Mouse (Mus musculus) midbrain, embryonic 13.5 days (tissue): ENCODE results near the gene Phf2. TPM values are rescaled to one million over a fixed set of nuclear protein-coding genes. Genes with fewer than 3 reads are reported as not detected.

Source experiments
- ATAC-seq: fragments of 200-750 bp; cut with Nextera tagmentation; 2 replicates; pipeline ENCODE4 v1.8.0; 2017; ENCODE audit warnings: mild to moderate bottlenecking, moderate TSS enrichment, moderate library complexity
- H3K27ac ChIP-seq: fragments of 300-500 bp; sonication (generic); 2 replicates; pipeline ENCODE4 v1.5.1; 2015; ENCODE audit warnings: inconsistent platforms, mild to moderate bottlenecking, moderate library complexity
- H3K27me3 ChIP-seq: fragments of 300-500 bp; sonication (generic); 2 replicates; pipeline ENCODE4 v1.6.1; 2015; ENCODE audit warnings: mild to moderate bottlenecking, inconsistent platforms
- H3K36me3 ChIP-seq: fragments of 300-500 bp; sonication (generic); 2 replicates; pipeline ENCODE4 v1.6.1; 2015; ENCODE audit warnings: mild to moderate bottlenecking, inconsistent platforms
- H3K4me1 ChIP-seq: fragments of 300-500 bp; sonication (generic); replicated peaks from 2 replicates; pipeline ENCODE4 v1.6.1; 2015; ENCODE audit warnings: inconsistent platforms
- H3K4me2 ChIP-seq: fragments of 300-500 bp; sonication (generic); replicated peaks from 2 replicates; pipeline ENCODE4 v1.6.1; 2015; ENCODE audit warnings: moderate library complexity, mild to moderate bottlenecking, inconsistent platforms
- H3K4me3 ChIP-seq: fragments of 300-500 bp; sonication (generic); replicated peaks from 2 replicates; pipeline ENCODE4 v1.5.1; 2015; ENCODE audit warnings: mild to moderate bottlenecking, inconsistent platforms
- H3K9ac ChIP-seq: fragments of 300-500 bp; sonication (generic); replicated peaks from 2 replicates; pipeline ENCODE4 v1.6.1; 2015; ENCODE audit warnings: mild to moderate bottlenecking, inconsistent platforms
- H3K9me3 ChIP-seq: fragments of 300-500 bp; sonication (generic); 2 replicates; pipeline ENCODE4 v1.6.1; 2016; ENCODE audit warnings: mild to moderate bottlenecking, inconsistent platforms
- WGBS: fragments of 180-500 bp; shearing (Covaris S2); methylation state at CpG from one replicate; pipeline ENCODE4 v1.1.7; 2015; 5-methylcytosine and 5-hydroxymethylcytosine counted together
- polyA plus RNA-seq: library from polyadenylated mRNA; unstranded; fragments of >200 nt; fragmentation: Nextera tagmentation; extraction: Ambion mirVana; gene quantifications from 2 replicates; pipeline ENCODE4 v1.2.1, GENCODE M21; 2015

Gene Phf2
- 10.6 and 12.0 TPM in 2 replicates for polyA plus RNA-seq

DNA sequence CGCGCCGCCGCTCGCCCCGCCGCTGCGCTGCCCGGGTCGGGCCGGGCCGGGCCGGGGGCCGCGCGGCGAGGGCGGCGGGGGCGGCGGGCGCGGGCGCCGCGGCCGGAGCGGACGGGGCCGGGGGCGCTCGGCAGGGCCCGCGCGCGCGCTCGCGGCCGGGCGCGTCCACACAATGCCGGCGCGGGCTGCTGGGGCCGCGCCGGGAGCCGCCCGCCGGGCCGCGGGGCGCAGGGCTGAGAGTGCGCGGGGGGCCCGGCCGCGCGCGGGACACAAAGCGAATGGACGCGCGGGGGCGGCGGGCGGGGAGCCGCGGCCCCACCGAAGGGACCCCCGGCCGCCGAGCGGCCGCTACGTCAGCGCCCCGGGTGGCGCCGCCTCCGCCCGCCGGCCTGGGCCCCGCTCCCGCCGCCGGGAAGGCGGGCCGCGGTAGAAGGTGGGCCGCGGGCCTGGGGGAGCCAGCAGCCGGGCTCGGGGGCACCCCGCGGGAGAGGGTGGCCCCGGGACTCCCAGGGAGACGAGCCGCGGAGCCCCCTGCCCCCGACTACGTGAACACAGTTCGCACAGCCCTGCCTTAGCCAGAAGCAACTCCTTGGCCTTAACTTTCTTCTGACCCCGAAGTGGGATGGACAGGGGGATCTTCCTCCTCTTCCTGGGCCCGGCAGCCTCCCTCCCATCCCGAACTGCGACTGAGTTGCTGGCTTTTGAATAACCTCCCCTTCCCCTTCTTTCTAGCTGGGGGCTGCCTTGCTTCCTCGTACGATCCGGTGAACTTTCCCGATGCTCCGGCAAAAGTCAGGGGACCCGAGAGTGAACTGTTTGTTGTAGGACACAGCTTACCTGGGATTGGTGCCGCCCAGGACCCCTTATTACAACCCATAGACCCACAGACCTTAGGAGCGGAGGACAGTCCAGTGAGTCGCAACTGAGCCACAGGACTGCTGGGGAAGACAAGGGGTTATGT lies at the start of gene Phf2:
Gene Phf2 (minus strand): TSS at position 349 of the 961 bp plus-strand sequence.
- WGBS, result 1% methylated on average over 78 of the region's 117 CpGs
- peaks cover 51% of the 10 kb centered on the region for H3K4me1 ChIP-seq
- H3K4me2 ChIP-seq, result peak within 1 kb of the TSS; percentile 87

DNA sequence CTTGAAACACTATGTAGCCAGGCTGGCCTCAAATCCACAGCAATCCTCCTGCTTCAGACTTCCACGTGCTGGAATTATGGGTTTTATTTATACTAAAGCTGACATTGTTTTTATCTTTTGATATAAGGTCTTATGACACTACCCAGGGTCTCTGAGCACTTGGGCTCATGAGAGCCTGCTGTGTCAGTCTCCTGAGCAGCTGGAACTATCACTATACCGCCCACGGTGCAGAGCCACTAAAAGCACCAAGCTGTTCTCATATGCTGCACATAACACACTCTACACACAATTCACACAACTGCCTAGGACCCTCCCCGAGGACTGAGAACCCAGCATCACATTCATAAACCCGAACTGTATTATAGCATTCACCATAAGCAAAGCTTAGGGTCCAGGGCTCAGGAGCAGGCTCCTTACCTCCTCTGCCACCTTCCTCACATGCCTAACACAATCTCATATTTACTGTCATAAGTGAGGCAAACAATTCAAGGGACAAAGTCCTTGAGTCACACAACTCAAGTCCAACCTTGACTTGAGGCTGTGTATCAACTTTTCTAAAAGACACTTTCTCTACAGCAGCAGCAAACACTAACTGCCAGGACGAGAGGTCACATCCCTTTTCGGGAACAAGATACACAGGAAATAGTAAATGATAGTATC lies 49.0 kb upstream of the Phf2 start:
- H3K36me3 ChIP-seq, result peaks cover 52% of the 10 kb centered on the region
- ATAC-seq, result no peak
- H3K9me3 ChIP-seq, result no peaks in the 10 kb centered on the region
- no peaks in the 10 kb centered on the region for H3K4me1 ChIP-seq
- H3K27ac ChIP-seq, result no peak overlapping the region
- 92% methylated on average over 7 of the region's 7 CpGs for WGBS
- no peaks in the 10 kb centered on the region for H3K27me3 ChIP-seq
- H3K9ac ChIP-seq, result no peak overlapping the region
- H3K4me3 ChIP-seq, result no peak overlapping the region
- H3K4me2 ChIP-seq, result no peak overlapping the region

More for the DNA sequence above, at the start of gene Phf2:
- peaks cover 5% of the 10 kb centered on the region; the same call in 1 of the 2 replicates for H3K36me3 ChIP-seq
- no peaks in the 10 kb centered on the region for H3K9me3 ChIP-seq
- H3K27me3 ChIP-seq, result no peaks in the 10 kb centered on the region
- H3K27ac ChIP-seq, result peak within 1 kb of the TSS; percentile 84
- peak; percentile 55 for ATAC-seq
- peak within 1 kb of the TSS; percentile 97 for H3K9ac ChIP-seq
- H3K4me3 ChIP-seq, result peak within 1 kb of the TSS; percentile 95

DNA sequence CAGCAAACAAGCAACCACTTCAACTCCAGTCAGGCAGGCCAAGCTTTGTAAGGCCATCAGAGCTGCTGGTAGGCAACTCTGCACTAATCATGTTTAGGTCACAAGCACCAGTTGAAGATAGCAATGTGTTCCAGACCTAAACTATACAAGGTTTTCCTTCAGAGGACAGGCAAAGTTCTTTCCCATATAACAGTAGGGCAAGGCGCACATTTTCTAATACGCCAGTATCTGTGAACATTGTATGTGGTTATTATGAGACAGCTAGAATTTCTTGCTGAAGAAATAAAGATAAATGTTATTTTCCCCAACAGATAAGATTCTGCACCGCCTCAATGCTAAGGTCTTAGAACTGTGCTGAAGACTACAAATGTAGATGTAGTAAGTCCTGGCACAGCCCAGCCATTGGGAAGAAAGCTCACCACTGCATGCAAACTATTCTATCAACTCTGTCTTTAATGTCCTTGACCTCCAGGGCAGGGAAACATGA lies 46.2 kb upstream of the Phf2 start:
- H3K27me3 ChIP-seq, result no peaks in the 10 kb centered on the region
- H3K4me2 ChIP-seq, result no peak overlapping the region
- H3K4me1 ChIP-seq, result no peaks in the 10 kb centered on the region
- H3K36me3 ChIP-seq, result peaks cover 63% of the 10 kb centered on the region
- H3K27ac ChIP-seq, result no peak overlapping the region
- no peak for ATAC-seq
- no peak overlapping the region for H3K9ac ChIP-seq
- no peaks in the 10 kb centered on the region for H3K9me3 ChIP-seq
- H3K4me3 ChIP-seq, result no peak overlapping the region
- WGBS, result 98% methylated on average over 3 of the region's 3 CpGs

DNA sequence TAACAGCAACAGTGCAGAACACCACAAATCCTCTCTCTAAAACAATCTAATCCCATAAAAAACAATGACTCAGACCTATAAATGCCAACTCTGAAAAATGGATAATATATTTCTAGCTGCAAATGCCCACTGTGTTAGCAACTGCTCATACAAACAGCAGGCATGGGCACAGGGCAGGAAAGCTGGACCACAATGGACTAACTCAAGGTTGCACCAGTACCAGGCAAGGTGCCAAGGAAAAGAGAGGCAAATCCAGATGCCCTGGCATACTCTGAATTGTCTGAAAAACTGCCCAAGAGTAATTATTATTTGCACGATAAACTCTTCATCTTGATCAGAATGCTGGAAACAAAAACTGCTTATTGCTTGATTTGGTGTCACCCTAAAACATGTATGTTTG lies 42.8 kb upstream of the Phf2 start:
- Histone ChIP-seq H3K27me3 (no peaks in the 10 kb centered on the region), H3K9ac (no peak overlapping the region), H3K27ac (no peak overlapping the region), H3K4me1 (no peaks in the 10 kb centered on the region), H3K4me2 (no peak overlapping the region), H3K36me3 (peaks cover 61% of the 10 kb centered on the region), H3K9me3 (no peaks in the 10 kb centered on the region), H3K4me3 (no peak overlapping the region)
- 95% methylated on average over 1 of the region's 1 CpGs for WGBS
- ATAC-seq, result no peak

DNA sequence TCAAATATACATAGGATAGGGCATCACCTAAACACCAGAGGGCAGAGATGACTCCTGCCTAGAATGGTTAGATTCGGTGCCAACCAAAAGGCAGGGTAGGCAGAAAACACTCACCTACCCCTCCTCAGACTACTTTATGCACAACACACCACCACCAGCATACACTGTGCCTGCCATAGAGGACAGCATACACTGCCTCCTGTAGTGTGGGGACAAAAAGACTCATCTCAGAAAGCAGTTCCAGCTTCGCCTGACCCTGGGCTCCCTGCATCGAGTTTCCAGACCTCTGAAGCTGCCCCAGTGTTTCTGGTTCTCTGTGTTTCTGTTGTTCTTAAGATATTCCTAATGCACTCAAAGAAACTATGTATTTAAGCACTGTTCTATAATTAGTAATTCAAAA lies 42.2 kb upstream of the Phf2 start:
- no peak overlapping the region for H3K4me3 ChIP-seq
- ATAC-seq, result no peak
- no peak overlapping the region for H3K27ac ChIP-seq
- H3K4me2 ChIP-seq, result no peak overlapping the region
- no peak overlapping the region for H3K9ac ChIP-seq
- H3K4me1 ChIP-seq, result no peaks in the 10 kb centered on the region
- 98% methylated on average over 3 of the region's 3 CpGs for WGBS
- H3K36me3 ChIP-seq, result peaks cover 66% of the 10 kb centered on the region
- no peaks in the 10 kb centered on the region for H3K27me3 ChIP-seq
- H3K9me3 ChIP-seq, result no peaks in the 10 kb centered on the region

DNA sequence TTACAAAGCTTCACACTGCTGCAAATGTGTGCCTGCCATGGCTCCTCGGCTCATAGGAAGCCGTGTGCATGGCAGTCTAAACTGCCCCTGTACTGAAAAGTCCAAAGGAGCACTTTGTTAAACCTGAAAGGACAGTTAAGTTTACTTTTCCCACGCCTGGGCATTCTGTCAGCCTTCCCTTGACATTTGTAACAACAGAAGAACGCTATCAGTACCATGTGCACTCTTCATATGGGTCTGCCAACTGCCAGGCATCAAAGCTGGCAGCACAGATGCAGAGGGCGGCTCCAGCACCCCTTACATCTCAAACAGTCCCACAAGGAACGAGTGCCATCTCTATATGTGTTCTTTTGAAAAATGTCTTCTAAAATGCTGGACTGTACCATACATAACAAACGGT lies 40.5 kb upstream of the Phf2 start:
- H3K27me3 ChIP-seq, result no peaks in the 10 kb centered on the region
- no peak overlapping the region for H3K4me2 ChIP-seq
- H3K4me3 ChIP-seq, result no peak overlapping the region
- H3K9me3 ChIP-seq, result no peaks in the 10 kb centered on the region
- H3K9ac ChIP-seq, result no peak overlapping the region
- no peaks in the 10 kb centered on the region for H3K4me1 ChIP-seq
- no peak overlapping the region for H3K27ac ChIP-seq
- peaks cover 61% of the 10 kb centered on the region for H3K36me3 ChIP-seq
- no peak for ATAC-seq
- 89% methylated on average over 7 of the region's 7 CpGs for WGBS

DNA sequence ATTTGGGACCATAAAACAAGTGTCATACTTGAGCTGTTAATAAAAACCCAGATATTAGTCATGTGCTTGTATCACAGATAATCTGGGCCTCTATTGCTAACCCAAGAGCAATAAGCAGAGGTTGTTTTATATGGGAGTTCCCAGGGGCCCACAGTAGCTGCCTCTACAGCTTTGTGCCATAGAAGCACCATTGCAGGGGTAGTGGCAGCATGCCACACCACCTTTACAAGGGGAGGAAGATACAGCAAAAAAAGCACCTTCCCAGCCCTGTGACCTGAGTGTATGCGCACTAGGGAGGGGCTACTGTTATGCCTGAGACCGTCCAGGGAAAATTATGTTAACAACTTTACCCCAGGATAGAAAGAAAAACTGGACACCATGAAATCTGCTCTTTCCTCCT lies 34.5 kb upstream of the Phf2 start:
- WGBS, result 96% methylated on average over 2 of the region's 2 CpGs
- Histone ChIP-seq H3K4me2 (no peak overlapping the region), H3K9me3 (no peaks in the 10 kb centered on the region), H3K9ac (no peak overlapping the region), H3K4me3 (no peak overlapping the region), H3K27ac (no peak overlapping the region), H3K36me3 (peaks cover 69% of the 10 kb centered on the region), H3K27me3 (no peaks in the 10 kb centered on the region), H3K4me1 (no peaks in the 10 kb centered on the region)
- no peak for ATAC-seq

DNA sequence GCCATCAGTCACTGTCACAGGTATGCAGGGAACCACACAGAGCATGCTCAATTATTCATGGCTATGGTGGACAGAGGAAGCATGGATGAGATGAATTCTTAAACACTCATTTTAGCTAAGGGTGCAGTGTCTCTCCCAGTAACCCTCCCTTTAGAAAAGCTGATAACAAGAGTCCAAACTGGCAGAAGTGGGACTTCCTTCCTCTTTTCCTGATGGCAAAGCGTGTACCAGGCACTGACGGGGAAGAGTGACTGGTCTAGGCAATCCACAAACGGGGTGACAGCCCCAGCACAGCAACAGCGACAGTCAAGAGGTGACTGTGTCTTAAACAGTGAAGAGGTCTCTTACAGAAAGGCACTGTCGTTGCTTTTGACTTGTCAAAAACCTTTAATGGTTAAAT lies 24.5 kb upstream of the Phf2 start:
- H3K4me1 ChIP-seq, result no peaks in the 10 kb centered on the region
- no peak overlapping the region for H3K4me3 ChIP-seq
- H3K36me3 ChIP-seq, result peaks cover 57% of the 10 kb centered on the region
- ATAC-seq, result no peak
- no peaks in the 10 kb centered on the region for H3K27me3 ChIP-seq
- no peak overlapping the region for H3K27ac ChIP-seq
- WGBS, result 89% methylated on average over 5 of the region's 5 CpGs
- no peak overlapping the region for H3K4me2 ChIP-seq
- no peak overlapping the region for H3K9ac ChIP-seq
- no peaks in the 10 kb centered on the region for H3K9me3 ChIP-seq

DNA sequence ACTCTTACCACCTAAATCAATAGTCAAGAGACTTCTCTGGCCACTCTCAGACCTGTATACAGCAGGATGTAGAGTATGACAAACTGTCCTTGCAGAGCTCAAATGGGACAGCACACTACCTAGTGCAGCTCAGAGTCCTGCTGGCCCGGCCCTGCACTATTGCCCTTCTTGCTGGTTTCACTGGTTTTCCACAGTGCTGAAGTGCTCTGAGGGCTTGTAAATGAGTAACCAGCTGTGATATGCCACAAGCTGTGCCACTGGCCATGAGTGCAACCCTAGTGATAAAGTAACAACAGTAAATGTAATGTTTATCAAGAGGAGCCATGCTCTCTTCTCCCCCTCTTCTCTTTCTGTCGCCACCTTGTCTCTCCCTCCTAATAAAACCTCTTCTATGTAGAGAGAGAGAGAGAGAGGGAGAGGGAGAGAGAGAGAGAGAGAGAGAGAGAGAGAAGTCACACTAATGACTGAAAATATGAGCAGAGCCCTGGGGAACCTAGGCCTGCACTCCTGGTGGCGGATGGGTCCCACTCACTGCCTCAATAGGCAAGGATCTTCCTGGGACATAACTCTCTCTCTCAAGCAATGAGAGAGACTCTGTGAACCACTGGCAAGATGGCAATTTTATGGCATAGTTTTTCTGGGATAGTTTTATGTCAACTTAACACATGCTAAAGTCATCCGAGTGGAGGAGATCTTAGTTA lies 19.5 kb upstream of the Phf2 start:
- Histone ChIP-seq H3K4me1 (no peaks in the 10 kb centered on the region), H3K4me3 (no peak overlapping the region), H3K9ac (no peak overlapping the region), H3K27ac (no peak overlapping the region), H3K9me3 (no peaks in the 10 kb centered on the region), H3K36me3 (peaks cover 73% of the 10 kb centered on the region), H3K4me2 (no peak overlapping the region), H3K27me3 (no peaks in the 10 kb centered on the region)
- 96% methylated on average over 4 of the region's 4 CpGs for WGBS
- ATAC-seq, result no peak

DNA sequence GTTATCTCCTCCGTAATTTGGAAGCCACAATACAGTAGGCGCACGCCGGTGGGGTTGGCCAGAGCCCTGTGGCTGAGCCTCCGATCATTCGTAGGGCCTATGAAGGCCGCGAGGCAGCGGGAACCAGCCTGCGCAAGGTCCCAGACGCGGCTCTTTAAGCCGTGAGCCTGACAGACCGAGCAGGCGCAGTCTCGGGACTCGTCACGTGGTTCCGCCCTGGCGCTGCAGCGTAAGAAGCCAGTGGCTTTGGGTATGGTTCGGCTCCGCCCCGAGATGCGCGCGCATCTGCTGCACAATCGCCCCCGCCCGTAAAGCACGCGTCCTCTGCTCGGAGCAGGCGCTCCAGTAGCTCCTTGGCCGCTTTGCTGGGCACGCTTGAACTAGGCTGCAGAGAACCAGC lies 7.6 kb upstream of the Phf2 start:
- H3K9me3 ChIP-seq, result no peaks in the 10 kb centered on the region
- peak overlapping the region; percentile 91 for H3K27ac ChIP-seq
- under 1% methylated on average over 36 of the region's 36 CpGs for WGBS
- peaks cover 8% of the 10 kb centered on the region for H3K4me1 ChIP-seq
- ATAC-seq, result peak; percentile 99
- peaks cover 41% of the 10 kb centered on the region for H3K36me3 ChIP-seq
- H3K4me3 ChIP-seq, result peak overlapping the region; percentile 46
- peak overlapping the region; percentile 84 for H3K9ac ChIP-seq
- H3K4me2 ChIP-seq, result peak overlapping the region; percentile 69
- no peaks in the 10 kb centered on the region for H3K27me3 ChIP-seq

DNA sequence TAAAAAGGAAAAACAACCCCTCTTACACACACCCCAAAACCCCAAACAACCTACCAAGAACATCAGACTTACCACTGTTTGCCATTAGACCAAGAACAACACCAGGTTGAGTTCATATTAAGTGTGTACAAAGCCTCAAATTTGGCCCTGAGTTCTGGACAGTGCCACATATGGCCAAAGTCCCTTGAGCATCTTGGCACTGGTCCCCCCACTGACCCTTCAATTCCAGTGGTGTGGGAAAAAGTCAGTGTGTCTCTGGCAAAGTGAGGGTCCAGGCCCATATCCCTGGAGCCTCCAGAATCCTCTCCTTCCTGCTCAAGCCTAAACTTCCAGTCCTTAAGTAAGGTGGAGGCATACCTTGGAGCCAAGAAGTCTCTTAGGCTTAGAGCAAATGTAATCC lies 6.9 kb upstream of the Phf2 start:
- Histone ChIP-seq H3K9me3 (no peaks in the 10 kb centered on the region), H3K4me2 (peak overlapping the region; percentile 69), H3K9ac (peak overlapping the region; percentile 84), H3K36me3 (peaks cover 36% of the 10 kb centered on the region), H3K27me3 (no peaks in the 10 kb centered on the region), H3K4me1 (peaks cover 9% of the 10 kb centered on the region), H3K27ac (peak overlapping the region; percentile 91), H3K4me3 (peak overlapping the region; percentile 46)
- peak; percentile 6; the same call in 1 of the 2 replicates for ATAC-seq

DNA sequence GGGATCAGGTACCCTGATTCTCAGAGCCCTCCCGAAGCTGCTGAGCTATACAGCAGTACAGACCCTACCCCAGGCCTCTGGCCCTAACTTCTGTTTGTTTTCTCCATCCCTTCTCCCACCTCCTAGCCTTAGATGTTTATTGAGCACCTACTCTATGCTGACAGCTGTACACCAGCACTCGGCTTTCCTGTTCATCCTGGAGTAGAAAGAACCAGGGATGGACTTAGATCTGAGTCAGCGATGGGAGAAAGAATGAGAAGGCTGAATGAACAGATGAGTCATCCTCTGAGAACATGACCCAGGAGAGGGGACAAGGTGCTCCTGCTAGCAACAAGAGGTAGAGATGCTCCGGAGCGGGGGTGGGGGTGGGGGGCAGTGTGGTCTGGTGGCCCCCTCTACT lies 1.8 kb upstream of the Phf2 start:
- Histone ChIP-seq H3K4me1 (peaks cover 38% of the 10 kb centered on the region), H3K27me3 (no peaks in the 10 kb centered on the region), H3K4me3 (no peak overlapping the region), H3K27ac (no peak overlapping the region), H3K9ac (no peak overlapping the region), H3K36me3 (peaks cover 15% of the 10 kb centered on the region), H3K9me3 (no peaks in the 10 kb centered on the region), H3K4me2 (no peak overlapping the region)
- 84% methylated on average over 5 of the region's 5 CpGs for WGBS
- ATAC-seq, result no peak
